Mouse (Mus musculus): ENCODE measurements around the gene Rnd2.
"Not testable (repeated sequence)": the region's sequence is repeated elsewhere in the genome, so short reads cannot be mapped to it uniquely, and the experiment has no call there.

Rnd2 gene

DNA sequence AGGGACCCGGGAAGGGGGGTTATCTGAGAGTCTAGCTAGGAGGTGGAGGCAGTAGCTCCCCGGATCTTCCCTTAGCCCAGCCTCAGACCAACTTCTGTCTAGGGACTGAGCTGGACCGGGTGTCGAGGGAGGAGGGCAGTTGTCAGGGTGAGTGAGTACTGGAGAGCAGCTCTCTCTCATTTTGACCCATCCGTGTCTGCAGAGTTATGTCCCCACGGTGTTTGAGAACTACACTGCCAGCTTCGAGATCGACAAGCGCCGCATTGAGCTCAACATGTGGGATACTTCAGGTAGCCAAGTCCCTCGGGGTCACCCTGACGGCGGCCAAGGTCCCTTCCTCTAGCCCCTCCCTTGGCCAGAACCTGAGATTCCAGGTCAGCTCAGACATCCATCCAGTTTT, 3.9 kb downstream of the Rnd2 start:
- DNase-seq (ENCODE audit: low spot score): no peak

DNA sequence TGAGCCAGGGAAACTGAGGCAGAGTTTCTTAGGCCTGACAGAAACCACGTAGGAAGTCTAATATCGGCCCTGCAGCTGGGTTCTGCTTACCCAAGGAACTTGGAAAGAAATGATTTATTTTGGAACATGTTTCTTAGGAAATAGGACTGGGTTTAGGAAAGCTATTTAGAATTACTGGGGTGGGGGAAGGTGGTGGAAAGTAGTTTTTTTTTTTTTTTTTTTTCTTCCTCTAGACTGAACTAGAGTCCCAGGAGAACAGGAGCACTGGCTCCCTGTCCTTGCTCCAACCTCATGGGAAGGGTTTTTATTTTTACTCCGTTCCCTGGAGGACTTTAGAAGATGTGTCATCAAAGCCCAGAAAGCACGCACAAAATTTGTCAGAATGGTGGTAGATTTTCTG, 4.4 kb downstream of the Rnd2 start:
- no peak for DNase-seq (ENCODE audit: low spot score)

DNA sequence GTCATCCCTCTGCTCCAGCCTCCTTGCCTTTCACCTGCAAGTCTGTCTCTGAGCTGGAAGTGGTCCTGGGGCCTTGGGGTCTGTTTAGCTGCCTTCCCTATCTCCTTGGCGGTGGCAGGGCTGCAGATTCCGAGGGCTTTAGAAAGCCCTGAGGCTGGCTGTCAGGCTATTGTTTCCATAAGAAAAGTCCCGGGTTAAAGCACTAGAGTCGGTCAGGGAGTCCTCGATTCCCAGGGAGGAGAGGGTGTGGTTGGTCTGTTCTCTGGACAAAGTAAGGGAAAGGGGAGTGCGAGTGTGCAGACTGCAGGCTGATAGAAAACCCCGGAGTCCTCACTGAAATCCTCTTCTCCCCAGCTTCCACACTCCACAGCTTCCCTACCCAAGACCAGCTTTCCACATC, 5.4 kb downstream of the Rnd2 start:
- no peak for DNase-seq (ENCODE audit: low spot score)

DNA sequence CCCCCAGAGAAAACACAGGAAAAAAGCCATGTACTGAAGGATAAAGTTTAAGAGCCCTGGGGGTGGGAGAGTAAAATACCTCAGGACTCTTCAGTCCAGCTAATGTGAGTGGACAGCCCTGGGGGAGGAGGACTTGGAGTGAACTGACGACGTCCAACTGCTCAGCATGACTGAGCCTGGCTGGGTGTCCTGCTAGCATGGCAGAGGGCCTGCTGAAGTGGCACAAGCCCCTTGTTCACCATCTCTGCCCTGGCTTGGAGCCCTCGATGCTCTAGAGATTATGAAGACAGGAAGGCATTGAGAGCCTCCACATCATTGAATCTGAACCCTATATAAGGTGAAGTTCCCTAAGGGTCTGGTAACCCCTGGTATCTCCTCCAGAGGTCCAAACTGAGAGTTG, 7.1 kb downstream of the Rnd2 start:
- DNase-seq (ENCODE audit: low spot score): no peak

DNA sequence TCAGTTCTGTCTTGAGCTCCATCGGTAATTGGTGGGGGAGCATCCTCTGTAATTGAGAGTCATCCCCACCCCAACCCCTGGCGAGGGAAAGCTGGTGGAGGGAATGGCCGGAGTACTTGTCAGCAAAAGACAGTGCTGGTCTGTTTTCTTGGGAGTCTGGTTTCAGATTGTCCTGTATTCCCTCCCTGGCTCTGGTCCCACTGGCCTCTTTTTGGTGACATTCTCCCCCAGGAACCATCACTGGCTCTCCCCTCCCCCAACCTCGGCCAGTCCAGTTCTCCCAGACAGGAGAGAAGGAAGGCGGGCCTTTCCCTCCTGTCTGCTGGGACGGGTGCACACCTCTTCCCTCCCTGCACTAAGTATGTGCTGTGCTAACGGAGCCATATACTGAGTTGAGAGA, 7.5 kb downstream of the Rnd2 start:
- DNase-seq (ENCODE audit: low spot score): no peak

DNA sequence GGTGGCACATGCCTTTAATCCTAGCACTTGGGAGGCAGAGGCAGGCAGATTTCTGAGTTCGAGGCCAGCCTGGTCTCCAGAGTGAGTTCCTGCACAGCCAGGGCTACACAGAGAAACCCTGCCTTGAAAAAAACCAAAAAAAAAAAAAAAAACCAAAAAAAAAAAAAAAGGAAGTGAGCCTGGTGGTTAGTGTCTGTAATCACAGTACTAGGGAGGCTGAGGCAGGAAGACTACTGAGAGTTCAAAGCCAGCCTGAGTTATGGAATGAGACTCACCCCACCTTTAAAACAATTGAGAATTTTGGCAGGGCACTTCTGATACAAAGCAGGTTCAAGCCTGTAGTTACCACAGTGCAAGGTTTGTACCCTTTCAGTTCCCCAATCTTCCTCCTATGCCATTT, 8.9 kb downstream of the Rnd2 start:
- DNase-seq (ENCODE audit: low spot score): not testable (repeated sequence)

DNA sequence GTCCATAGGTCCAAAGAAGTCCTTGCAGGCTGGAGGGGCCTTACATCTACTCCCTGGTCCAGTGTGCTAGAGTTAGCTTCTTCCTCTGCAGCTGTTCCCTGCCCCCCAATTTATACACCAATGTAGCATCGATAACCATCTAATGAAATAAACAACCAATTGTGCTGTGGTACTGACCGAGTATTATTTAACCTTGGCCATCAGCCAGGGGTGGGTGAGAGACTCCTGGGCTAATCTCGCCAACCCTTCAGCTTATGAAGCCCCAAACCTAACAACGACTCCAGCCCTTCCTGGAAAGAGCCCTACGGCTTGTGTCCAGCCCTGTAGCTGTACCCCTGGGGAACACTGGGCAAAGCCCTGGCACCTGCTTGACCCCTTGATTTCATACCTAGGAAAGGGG, 9.5 kb downstream of the Rnd2 start:
- no peak for DNase-seq (ENCODE audit: low spot score)

DNA sequence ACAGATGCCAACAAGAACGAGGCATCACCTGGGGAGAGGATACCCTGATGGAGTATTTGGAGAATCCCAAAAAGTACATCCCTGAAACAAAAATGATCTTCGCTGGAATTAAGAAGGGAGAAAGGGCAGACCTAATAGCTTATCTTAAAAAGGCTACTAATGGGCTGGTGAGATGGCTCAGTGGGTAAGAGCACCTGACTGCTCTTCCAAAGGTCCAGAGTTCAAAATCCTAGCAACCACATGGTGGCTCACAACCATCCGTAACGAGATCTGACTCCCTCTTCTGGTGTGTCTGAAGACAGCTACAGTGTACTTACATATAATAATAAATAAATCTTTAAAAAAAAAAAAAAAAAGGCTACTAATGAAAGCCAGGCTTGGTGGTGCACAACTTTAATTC, 11.6 kb downstream of the Rnd2 start:
- DNase-seq (ENCODE audit: low spot score): not testable (repeated sequence)

DNA sequence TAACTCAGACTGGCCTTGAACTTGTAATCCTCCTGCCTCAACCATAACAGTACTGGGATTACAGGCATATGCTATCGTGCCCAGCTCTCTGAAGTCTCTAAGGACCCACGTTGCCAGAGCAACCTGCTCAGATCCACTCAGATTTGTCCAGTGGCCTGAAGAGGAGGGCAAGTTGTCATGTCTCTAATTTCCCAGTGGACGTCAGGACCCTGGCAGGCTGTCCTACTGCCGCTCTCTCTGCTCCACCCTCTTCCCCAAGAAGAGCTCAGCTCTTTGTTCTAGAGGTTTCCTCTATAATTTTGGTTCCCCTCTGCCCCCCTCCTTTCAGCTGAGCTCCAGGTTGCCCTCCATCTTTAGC, 12.4 kb downstream of the Rnd2 start:
- DNase-seq (ENCODE audit: low spot score): no peak

DNA sequence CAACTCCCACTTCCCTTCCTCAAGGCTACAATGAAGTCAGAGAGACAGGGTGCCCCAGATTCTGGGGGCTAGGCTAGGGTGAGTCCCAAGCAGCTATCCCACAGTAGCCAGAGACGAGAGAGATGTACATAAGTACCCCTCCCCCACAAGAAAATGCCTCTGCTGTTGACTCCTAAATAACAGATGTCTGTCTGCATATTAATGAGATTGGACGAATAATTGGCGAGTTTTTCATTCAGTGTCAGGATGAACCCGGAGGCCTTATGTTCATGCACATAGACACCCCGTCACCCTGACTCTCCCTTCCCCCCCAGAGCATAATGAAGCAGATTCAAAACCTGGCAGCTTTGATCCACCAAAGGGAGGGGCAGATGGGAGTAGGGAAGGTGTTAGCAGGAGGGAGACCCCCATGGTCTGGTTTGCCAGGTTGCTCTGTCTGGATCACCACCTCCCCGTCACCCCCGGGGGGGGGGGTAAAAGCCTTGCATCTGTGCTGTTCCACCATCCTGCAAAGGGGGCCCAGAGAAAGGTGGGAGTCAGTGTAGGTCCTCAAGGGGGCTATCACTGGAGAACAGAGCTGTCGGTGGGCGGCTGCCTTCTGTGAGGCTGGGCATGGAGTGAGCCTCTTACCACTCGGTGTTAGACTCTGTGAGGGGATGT, 12.9 kb downstream of the Rnd2 start:
- no peak for DNase-seq (ENCODE audit: low spot score)

DNA sequence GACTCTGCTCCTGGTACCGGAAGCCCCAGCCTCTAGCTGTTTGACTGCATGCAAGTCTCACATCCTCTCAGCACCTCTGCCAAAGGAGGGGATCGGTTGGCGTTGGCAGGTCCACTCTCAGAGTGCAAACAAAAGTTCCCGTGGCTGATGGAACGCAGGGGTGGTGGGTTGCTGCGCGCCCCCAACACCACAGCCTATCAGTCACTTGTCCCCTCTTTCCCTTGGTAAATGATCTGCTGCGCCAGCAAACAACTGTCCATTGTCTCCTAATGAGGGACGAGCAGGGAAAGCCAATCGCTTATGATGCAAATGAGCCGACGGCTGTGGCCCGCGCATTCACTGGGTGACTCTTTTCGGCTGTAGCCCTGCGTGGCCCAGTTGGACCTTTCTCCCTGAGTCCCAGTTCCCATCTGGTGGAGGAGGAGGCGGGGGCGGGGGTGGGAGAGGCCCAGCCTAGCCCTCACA, 14.4 kb downstream of the Rnd2 start:
- DNase-seq (ENCODE audit: low spot score): no peak

DNA sequence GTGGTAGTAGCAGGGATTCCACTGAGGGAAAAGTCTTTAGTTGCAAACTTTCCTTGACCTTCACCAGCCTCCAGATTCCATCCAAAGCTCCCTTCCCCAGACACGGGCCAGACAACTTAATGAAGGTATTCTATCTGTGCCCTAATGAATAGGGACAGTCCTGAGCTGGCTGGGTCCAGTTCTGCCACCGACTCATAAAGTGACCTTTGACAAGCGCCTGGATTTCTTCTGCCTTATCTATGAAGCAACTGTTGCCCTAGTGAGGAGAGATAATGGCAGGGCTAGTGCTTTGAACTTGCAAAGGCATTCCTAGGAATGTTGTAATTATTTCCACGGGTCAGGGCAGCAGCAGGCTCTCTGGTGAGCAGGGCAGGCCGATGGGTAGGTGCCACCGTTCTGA, 16.1 kb downstream of the Rnd2 start:
- no peak for DNase-seq (ENCODE audit: low spot score)

DNA sequence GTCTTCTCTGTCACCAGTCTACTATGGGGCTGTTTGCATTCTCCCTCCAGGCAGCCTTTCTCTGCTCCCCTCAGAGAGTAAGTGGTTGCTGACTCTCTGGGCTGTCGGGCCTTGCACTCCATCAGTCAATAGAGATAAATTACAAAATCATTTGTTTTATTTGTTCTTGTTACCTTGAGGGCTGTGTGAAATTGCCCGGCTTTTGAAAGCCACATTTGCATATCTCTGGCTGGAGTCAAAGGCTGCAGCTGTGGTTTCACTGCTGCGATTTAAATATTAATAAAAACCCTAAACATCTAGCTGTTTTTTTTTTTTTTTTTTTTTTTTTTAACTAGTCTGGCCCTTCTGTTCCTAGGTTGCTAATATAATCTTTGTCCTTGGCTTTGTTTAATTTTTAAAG, 19.0 kb downstream of the Rnd2 start:
- DNase-seq (ENCODE audit: low spot score): no peak

DNA sequence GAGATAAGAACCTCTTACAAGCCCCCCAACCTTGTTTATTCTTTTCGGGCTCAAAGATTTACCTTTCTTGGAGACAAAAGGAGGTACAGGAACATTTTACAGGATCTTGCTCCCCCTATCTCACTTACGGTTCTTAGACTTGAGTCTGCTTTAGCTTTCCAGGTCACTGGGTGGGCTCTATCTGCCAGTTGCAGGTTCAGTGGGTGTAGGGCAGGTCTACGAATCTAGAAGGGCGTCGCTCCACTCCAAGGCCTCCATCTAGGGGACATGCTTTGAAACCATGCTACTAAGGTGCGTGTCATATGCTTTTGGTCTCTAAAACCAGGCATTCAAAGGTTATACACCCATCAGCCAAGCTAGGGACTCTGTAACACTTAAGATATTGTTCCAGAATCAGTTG, 19.4 kb downstream of the Rnd2 start:
- DNase-seq (ENCODE audit: low spot score): no peak

DNA sequence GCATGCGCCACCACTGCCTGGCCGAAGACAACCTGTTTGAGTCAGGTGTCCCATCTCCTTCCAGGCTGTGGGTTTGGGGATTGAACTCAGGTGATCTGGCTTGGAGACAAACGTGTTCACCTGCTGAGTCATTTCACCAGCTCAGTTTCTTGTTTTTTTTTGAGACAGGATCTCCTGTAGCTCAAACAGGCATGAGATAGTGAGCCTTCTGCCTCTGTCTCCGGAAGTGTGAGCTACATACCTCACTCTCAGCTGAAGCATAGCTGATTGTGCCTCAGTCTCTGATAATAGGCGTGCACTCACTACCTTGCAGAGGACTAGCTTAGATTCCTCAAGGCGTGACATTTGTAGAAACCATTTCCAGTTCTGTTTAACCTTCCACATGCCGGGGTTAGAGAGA, 20.0 kb downstream of the Rnd2 start:
- DNase-seq (ENCODE audit: low spot score): no peak

DNA sequence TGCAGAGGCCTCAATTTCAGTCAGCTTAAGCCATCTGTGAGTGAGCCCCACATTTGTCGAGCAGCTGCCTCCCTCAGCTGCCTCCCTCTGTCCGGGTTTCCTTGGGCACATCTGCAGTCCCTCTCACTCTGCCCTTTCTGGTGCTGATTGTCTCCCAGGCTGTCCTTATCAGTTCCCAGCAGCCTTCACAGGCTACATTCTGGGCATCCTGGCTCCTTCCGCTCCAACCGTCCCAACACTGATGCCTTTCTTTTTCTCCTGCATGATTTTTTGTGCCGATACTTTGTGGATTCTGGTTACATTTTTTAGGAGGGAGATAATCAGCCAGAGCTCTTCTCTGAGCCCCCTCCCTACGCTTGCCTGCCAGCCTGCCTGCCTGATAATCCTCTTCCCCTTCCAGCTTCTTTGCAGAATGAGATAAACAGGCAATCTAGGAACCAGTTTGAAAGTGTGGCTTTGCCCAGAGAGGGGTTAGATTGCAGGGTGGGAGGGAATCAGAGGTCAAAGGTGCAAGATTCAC, 20.8 kb downstream of the Rnd2 start:
- DNase-seq (ENCODE audit: low spot score): no peak

DNA sequence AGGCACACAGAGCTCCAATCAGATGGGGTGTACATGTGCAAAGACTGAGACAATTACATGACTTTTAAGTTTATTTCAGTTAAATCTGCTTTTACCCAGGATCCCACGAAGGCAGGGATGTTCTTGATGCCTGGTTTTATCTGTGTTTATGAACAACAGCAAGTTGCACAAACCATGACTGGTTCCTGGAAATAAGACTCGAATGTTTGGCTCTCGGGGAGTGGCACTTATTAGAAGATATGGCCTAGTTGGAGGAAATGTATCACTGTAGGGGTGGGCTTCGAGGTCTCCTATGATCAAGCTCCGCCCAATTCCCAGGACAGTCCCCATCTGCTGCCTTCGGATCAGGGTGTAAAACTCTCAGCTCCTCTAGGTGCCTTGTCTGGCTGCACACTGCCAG, 21.3 kb downstream of the Rnd2 start:
- DNase-seq (ENCODE audit: low spot score): no peak

DNA sequence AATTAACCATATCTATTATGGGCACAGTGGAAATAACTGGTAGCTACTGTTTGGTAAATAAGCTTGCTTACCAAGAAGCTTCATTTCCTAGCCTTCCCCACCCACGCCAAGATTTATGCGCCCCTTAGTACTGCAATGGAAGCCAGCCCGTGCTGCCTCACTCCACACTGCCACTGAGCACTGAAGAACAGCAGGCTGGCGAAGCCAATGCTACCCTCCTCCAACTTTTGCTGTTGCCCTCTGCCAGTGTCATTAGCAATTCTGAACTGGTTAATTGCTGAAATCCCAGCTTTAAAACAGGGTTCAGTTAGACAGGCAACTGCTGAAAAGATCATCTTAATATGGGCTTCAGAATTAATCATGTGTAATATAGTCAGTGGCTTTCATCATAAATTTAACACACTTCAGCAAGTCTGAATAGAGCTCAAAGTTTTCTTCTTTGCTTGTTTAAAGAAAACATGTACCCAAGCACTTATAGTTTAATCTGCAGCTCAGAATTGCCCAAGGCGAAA, 41.5 kb downstream of the Rnd2 start:
- no peak for DNase-seq (ENCODE audit: low spot score)

DNA sequence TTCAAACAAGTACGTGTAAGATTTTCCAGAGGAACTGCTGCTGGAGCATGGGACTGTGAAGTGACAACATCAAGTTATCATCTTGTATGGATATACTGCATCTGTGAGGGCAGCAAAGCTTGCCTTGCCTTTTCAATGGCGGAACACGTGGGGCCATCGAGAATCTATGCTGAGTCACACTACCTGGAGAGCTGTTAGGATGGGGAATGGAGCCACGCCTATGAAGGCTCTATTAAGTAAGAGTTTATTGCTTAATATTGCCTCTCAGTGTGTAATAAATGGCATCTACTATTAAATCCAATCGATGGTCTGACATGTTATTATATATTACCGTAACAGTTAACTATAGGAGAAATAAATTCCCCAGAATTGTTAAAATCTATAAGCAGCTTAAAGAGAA, 42.3 kb downstream of the Rnd2 start:
- DNase-seq (ENCODE audit: low spot score): no peak

DNA sequence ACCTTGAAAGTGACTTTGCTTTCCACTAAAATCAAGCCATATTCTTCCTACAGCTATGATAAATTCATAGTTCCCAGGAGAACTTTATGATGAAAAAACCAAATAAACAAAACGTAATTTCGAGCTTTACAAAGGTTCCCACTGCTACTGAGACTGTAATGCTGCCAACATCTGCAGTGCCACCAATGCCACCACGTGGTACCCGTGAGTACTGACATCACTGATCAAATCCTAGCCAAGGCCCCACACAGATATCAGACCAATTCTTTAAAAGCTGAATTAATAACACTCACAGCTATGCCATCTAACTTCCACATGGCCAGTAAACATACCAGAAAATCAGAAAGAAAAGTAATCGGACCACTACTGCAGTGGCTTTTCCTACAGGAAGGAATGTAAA, 54.1 kb downstream of the Rnd2 start:
- DNase-seq (ENCODE audit: low spot score): no peak

DNA sequence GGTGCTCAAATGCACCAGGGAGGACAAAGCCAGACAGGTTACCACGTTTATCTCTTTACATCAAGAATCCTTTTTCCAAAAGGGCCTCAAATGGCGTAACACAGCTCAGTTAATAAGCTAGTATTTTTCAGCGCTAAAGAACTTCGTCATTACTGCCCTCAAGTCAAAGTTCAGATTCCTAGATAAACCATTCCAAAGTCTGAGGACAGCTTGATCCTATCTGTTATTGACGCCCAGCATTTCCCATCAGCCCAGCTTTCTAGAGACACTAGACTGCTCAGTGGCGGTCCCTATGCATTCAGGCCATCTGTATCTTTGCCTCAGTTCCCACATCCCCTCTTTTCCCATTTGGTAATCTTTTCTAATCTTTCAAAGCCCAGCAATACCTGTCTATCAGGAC, 54.6 kb downstream of the Rnd2 start:
- no peak for DNase-seq (ENCODE audit: low spot score)

All from T-cell, adult 2 months (primary cell).